Mouse (Mus musculus) liver, embryonic 14.5 days (tissue): ENCODE measurements at regions not wholly inside any gene's neighbourhood (a gene's known extent, or its start where the extent isn't known, plus 50 kb on each side); places are given as distances from the start of the nearest gene placed in this dataset.

Experiments used
- ATAC-seq: fragments of 200-750 bp; cut with Nextera tagmentation; 2 replicates; pipeline ENCODE4 v1.8.0; 2017; ENCODE audit warnings: moderate number of reproducible peaks, mild to moderate bottlenecking, moderate library complexity; ENCODE audit not compliant: insufficient read depth
- DNase-seq, 3 experiments: peaks; one replicate each; pipeline ENCODE4 v3.0.0-alpha.2; 2012 to 2013; ENCODE audit warnings: low read depth in 3 of 3, low spot score in 3 of 3
- H3K27ac ChIP-seq: fragments of 300-500 bp; sonication (generic); 2 replicates; pipeline ENCODE4 v1.5.1; 2014; ENCODE audit warnings: moderate library complexity, mild to moderate bottlenecking, control low read depth, inconsistent platforms
- H3K27me3 ChIP-seq: fragments of 300-500 bp; sonication (generic); 2 replicates; pipeline ENCODE4 v1.6.1; 2014; ENCODE audit warnings: mild to moderate bottlenecking, low read length, moderate library complexity; ENCODE audit not compliant: control insufficient read depth, insufficient read depth
- H3K36me3 ChIP-seq: fragments of 300-500 bp; sonication (generic); replicated peaks from 2 replicates; pipeline ENCODE4 v1.6.1; 2014; ENCODE audit warnings: low read depth; ENCODE audit not compliant: control insufficient read depth, insufficient read depth
- H3K4me1 ChIP-seq, 2 experiments: fragments of 200-500 bp in 1 of 2; fragments of 300-500 bp in 1 of 2; sonication (generic) in 1 of 2; replicated peaks; 2 replicates each; pipeline ENCODE4 v1.6.1; 2012 to 2014; ENCODE audit warnings: antibody characterized with exemption in 1 of 2, inconsistent platforms in 1 of 2, low read length in 1 of 2; ENCODE audit not compliant: control insufficient read depth in 2 of 2, insufficient read depth in 2 of 2
- H3K4me2 ChIP-seq: fragments of 300-500 bp; sonication (generic); 2 replicates; pipeline ENCODE4 v1.6.1; 2014; ENCODE audit warnings: low read depth, mild to moderate bottlenecking, control low read depth, moderate library complexity
- H3K4me3 ChIP-seq, 2 experiments: fragments of 200-500 bp in 1 of 2; fragments of 300-500 bp in 1 of 2; sonication (generic) in 1 of 2; 2 replicates each; pipeline ENCODE4 v1.5.1; 2012 to 2014; ENCODE audit warnings: low read depth in 2 of 2, low read length in 2 of 2, mild to moderate bottlenecking in 2 of 2, control low read depth in 1 of 2, inconsistent platforms in 1 of 2, moderate library complexity in 1 of 2; ENCODE audit not compliant: insufficient read depth in 1 of 2
- H3K9ac ChIP-seq: fragments of 300-500 bp; sonication (generic); replicated peaks from 2 replicates; pipeline ENCODE4 v1.6.1; 2014; ENCODE audit warnings: mild to moderate bottlenecking, control low read depth, moderate library complexity
- H3K9me3 ChIP-seq: fragments of 300-500 bp; sonication (generic); 2 replicates; pipeline ENCODE4 v1.6.1; 2016; ENCODE audit warnings: low read length, mixed read lengths; ENCODE audit not compliant: control insufficient read depth
- CTCF ChIP-seq: IDR thresholded peaks from 2 replicates; pipeline ENCODE4 v1.5.1; 2016; ENCODE audit warnings: antibody characterized with exemption, low read depth, control low read depth
- EP300 ChIP-seq: IDR thresholded peaks from 2 replicates; pipeline ENCODE4 v1.6.1; 2016; ENCODE audit warnings: antibody characterized with exemption, low read depth
- WGBS: fragments of 180-500 bp; shearing (Covaris S2); extraction: QIAGEN DNeasy Blood & Tissue Kit; methylation state at CpG from one replicate; pipeline ENCODE4 v1.1.7; 2014; ENCODE audit not compliant: insufficient replicate concordance; 5-methylcytosine and 5-hydroxymethylcytosine counted together

DNA sequence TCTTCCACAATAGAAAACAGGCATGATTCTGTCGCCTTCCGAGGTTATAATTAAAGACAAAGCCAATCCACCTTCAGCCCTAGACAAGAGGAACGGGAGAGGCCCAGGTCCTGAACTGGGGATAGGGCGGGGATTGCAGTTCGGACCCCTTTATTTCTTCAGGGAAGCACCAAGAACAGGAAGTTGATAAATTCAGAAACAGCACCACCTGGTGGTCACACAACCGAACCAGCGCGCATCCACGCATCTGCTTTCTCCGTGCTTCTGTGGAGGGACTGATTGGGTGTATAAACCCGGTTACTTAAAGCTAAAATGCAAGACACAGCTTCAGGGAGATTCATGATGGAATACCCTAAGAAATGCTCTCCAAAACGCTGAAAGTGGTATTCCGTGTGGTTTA lies 233.2 kb downstream of the Rps15a start:
- Histone ChIP-seq H3K27ac (no peak overlapping the region), H3K27me3 (no peaks in the 10 kb centered on the region), H3K4me2 (no peak overlapping the region), H3K4me3 (no peak overlapping the region), H3K4me1 (no peaks in the 10 kb centered on the region), H3K36me3 (no peaks in the 10 kb centered on the region), H3K9ac (no peak overlapping the region), H3K9me3 (no peaks in the 10 kb centered on the region)
- TF ChIP-seq EP300 (no peak), CTCF (peak; percentile 69)
- WGBS = 6% methylated on average over 13 of the region's 13 CpGs
- ATAC-seq = no peak
- DNase-seq = no peak

DNA sequence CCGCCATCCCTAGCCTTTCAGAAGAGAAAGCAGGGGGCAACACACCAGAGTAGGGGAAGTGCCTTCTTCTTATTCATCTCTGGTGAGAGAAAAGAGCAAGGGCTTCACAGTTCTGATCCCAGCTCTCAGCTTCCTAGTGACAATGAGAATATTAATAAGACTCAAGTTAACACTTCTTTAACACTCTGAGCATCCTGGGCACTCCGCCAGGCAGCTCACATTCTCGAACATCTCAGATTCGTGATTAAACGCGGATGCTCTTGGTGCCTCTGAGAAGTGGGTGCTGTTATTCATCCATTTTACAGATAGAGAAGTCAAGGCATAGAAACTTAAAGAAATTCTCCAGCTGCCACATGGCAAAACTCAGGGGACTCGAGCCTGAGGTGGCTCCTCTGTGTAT lies 237.1 kb downstream of the Rps15a start:
- no peaks in the 10 kb centered on the region for H3K36me3 ChIP-seq
- no peaks in the 10 kb centered on the region for H3K27me3 ChIP-seq
- no peak overlapping the region for H3K4me2 ChIP-seq
- TF ChIP-seq EP300 = no peak
- no peak for TF ChIP-seq CTCF
- WGBS = 46% methylated on average over 7 of the region's 7 CpGs
- H3K9me3 ChIP-seq = no peaks in the 10 kb centered on the region
- H3K27ac ChIP-seq = no peak overlapping the region
- H3K9ac ChIP-seq = no peak overlapping the region
- no peak overlapping the region for H3K4me3 ChIP-seq
- no peak for DNase-seq
- no peak for ATAC-seq
- no peaks in the 10 kb centered on the region for H3K4me1 ChIP-seq

DNA sequence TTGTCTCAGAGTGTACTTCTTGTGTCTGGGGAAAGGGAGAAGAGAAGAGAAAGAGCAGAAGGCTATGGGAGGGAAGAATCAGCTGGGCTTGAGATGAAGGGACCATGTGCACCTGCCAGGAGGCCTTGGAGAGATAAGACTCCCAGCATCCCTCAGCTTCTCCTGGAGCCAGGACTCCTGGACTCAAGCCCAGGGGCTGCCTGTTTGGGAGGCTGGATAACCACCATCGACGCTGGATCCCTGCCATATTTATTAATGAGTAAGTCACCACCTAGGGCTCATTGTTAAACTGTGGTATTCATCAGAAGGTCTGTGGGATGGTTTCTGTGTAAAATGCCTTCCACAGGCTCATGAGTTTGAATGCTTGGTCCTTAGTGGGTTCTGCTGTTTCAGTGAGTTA lies 240.7 kb downstream of the Rps15a start:
- WGBS = 66% methylated on average over 2 of the region's 2 CpGs
- no peak overlapping the region for H3K27ac ChIP-seq
- no peak for TF ChIP-seq EP300
- TF ChIP-seq CTCF = no peak

DNA sequence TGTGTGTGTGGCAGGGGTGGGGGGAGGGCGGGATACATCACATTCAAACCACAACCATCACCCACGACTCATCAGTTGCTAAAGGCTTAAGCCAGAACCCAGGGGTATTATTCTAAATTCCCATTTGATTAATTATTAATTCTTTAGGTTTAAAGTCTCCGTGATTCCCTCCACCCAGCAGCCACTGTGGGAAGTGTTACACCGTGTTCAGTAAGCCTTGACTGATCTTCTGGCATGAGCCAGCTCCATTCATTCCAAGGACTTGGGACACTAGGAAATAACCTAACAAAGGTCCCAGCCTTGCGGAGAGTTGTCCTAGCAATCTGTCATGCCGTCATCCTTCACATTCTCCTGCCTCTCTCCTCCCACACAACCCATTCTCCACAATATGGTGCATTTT lies 256.6 kb downstream of the Rps15a start:
- no peaks in the 10 kb centered on the region for H3K36me3 ChIP-seq
- DNase-seq (no peak), ATAC-seq (no peak)
- no peaks in the 10 kb centered on the region for H3K4me1 ChIP-seq
- H3K9me3 ChIP-seq = no peaks in the 10 kb centered on the region
- no peak overlapping the region for H3K27ac ChIP-seq
- WGBS = 58% methylated on average over 6 of the region's 6 CpGs
- no peak overlapping the region for H3K4me3 ChIP-seq
- TF ChIP-seq EP300 = no peak
- no peak for TF ChIP-seq CTCF
- no peak overlapping the region for H3K9ac ChIP-seq
- no peak overlapping the region for H3K4me2 ChIP-seq
- no peaks in the 10 kb centered on the region for H3K27me3 ChIP-seq

More for the DNA sequence above, 240.7 kb downstream of the Rps15a start:
- no peaks in the 10 kb centered on the region for H3K27me3 ChIP-seq
- DNase-seq = no peak
- no peak for ATAC-seq
- H3K36me3 ChIP-seq = no peaks in the 10 kb centered on the region
- no peak overlapping the region for H3K9ac ChIP-seq
- no peaks in the 10 kb centered on the region for H3K9me3 ChIP-seq
- no peak overlapping the region for H3K4me2 ChIP-seq
- no peaks in the 10 kb centered on the region for H3K4me1 ChIP-seq
- no peak overlapping the region for H3K4me3 ChIP-seq

DNA sequence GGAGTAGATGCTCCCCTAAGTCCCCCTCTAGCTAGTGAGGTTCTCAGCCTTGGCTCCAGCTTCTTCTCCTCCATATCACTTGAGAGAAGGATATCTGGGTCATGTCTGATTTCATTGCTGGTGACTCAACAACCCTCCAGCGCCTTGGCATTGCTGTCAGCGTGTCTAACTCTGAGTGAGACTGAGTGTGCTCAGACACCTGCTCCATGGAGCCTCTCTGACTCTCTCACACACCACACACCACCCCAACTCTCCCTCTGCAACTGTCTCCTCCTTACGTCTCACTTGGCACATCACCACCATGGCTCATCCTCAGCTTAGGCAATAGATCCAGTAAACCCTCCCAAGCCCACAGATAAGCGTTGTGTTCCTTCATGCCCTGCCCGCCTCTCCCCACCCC lies 260.0 kb downstream of the Rps15a start:
- H3K4me2 ChIP-seq = no peak overlapping the region
- no peaks in the 10 kb centered on the region for H3K4me1 ChIP-seq
- no peaks in the 10 kb centered on the region for H3K36me3 ChIP-seq
- no peak for TF ChIP-seq EP300
- TF ChIP-seq CTCF = no peak
- no peaks in the 10 kb centered on the region for H3K27me3 ChIP-seq
- ATAC-seq (no peak), DNase-seq (no peak)
- H3K9ac ChIP-seq = no peak overlapping the region
- H3K27ac ChIP-seq = no peak overlapping the region
- 59% methylated on average over 5 of the region's 5 CpGs for WGBS
- H3K9me3 ChIP-seq = no peaks in the 10 kb centered on the region
- H3K4me3 ChIP-seq = no peak overlapping the region

DNA sequence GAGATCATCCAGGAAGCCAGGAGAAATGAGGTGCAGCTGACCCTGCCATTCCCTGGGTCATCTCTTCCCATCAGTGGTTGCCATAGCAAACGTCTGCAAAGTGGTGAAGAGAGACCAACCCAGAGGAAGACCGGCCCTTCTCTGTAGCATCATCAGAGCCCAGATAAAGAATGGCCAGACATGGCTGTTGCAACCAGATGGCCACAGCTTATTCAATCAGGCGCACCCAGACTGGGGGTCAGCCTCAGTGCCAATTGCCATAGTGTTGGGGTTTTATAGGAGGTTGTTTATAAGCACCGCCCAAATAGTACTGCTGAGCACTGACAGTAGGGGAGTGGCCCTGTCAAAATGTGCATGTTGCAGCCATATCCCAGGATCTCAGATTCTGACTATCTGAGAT lies 262.3 kb downstream of the Rps15a start:
- no peak overlapping the region for H3K9ac ChIP-seq
- no peak overlapping the region for H3K4me2 ChIP-seq
- ATAC-seq (no peak), DNase-seq (no peak)
- TF ChIP-seq EP300 = no peak
- TF ChIP-seq CTCF = no peak
- no peaks in the 10 kb centered on the region for H3K36me3 ChIP-seq
- H3K4me3 ChIP-seq = no peak overlapping the region
- H3K9me3 ChIP-seq = no peaks in the 10 kb centered on the region
- H3K4me1 ChIP-seq = no peaks in the 10 kb centered on the region
- no peaks in the 10 kb centered on the region for H3K27me3 ChIP-seq
- 53% methylated on average over 4 of the region's 4 CpGs for WGBS
- H3K27ac ChIP-seq = no peak overlapping the region
